ENCODE assay signal across 23 mouse cellular contexts in the genomic region with DNA sequence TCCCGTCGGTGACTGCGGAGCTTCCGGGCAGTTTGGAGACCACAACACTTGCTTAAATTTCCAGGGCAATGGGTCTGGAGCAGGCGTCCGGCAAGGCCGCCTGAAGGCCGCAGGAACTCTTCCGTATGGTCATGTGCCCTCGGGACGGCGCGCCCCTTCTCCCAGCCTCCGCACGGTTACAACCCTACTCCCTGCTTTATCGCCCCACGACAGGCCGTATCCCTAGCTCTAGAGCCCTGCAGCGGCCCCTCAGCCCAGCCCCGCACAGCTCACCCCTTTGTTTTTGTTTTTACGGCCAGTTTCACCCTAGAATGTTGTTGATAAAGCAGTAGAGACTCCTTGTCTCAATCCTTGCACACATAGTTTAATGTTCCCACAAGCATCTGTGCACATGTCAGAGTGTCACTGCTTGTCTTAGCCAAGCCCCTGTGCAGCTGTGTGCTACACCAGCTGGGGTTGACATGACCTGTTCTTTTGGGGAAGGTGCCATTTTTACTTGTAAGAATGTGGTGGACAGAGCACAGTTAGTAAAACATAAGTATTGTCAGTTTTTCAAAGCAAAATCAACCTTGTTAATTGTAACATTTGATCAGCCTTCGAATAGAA. TPM values are rescaled to one million over a fixed set of nuclear protein-coding genes. Genes with fewer than 3 reads are reported as not detected.
A peak's percentile ranks its signal among the peaks of the same experiment; 100 is the strongest.
DNase-seq lines count a peak whose midpoint lies in the region; ATAC-seq and TF ChIP-seq lines count a peak whose summit lies in the region.
"Had no signal": no experiment of that assay in that cellular context is flagged by ENCODE, and none has a peak within 500 bp of the region (broad histone marks: within the 10 kb centered on the region; RNA-seq: fewer than 3 reads in every experiment).

No protein-coding gene starts in this region.

- H3K4me3 ChIP-seq in erythroblast, embryonic 14.5 days (replicated peaks) = peak overlapping the region; percentile 14
- no peak overlapping the region for H3K4me3 ChIP-seq in kidney, embryonic 16.5 days (ENCODE audit: low read length)
- no peak overlapping the region for H3K4me3 ChIP-seq in stomach, postnatal 0 days (ENCODE audit: low read depth, low read length)
- H3K4me3 ChIP-seq: heart, embryonic 15.5 days; hindbrain, embryonic 15.5 days; neural tube, embryonic 12.5 days had no signal

- TF ChIP-seq CTCF in stomach, postnatal 0 days (IDR thresholded peaks at IDR 0.05; ENCODE audit: low read depth) = no peak

- H3K9me3 ChIP-seq in erythroblast, embryonic 14.5 days (ENCODE audit: control insufficient read depth, low read length) = peaks cover 7% of the 10 kb centered on the region
- no peaks in the 10 kb centered on the region for H3K9me3 ChIP-seq in kidney, embryonic 16.5 days (ENCODE audit: low read length)
- no peaks in the 10 kb centered on the region for H3K9me3 ChIP-seq in stomach, postnatal 0 days (ENCODE audit: control insufficient read depth, low read length)
- H3K9me3 ChIP-seq: heart, embryonic 15.5 days; hindbrain, embryonic 15.5 days; neural tube, embryonic 12.5 days had no signal

- DNase-seq in kidney, postnatal 36 days = no peak
- DNase-seq in thymus, postnatal 0 days (ENCODE audit: low spot score) = peak; percentile 31
- DNase-seq in thymus, postnatal 25 days = no peak
- no peak for DNase-seq in stomach, postnatal 0 days (ENCODE audit: low spot score)
- no peak for DNase-seq in right cerebral cortex, adult 18-20 months
- DNase-seq: adrenal gland, adult 8-10 months; cerebellum, adult 11-12 months; cerebellum, postnatal 36 days; kidney, adult 8-10 months; layer of hippocampus, postnatal 36 days; left cerebral cortex, postnatal 4 days; right cerebral cortex, postnatal 25 days had no signal

- H3K27me3 ChIP-seq in erythroblast, embryonic 14.5 days (ENCODE audit: control insufficient read depth) = no peaks in the 10 kb centered on the region
- H3K27me3 ChIP-seq in kidney, embryonic 16.5 days (ENCODE audit: insufficient read depth, low read length) = no peaks in the 10 kb centered on the region
- no peaks in the 10 kb centered on the region for H3K27me3 ChIP-seq in stomach, postnatal 0 days (ENCODE audit: control insufficient read depth, insufficient read depth, low read length)
- H3K27me3 ChIP-seq: heart, embryonic 15.5 days; hindbrain, embryonic 15.5 days; neural tube, embryonic 12.5 days had no signal

- TF ChIP-seq EP300 in stomach, postnatal 0 days (optimal IDR thresholded peaks at IDR 0.05) = peak; percentile 10

- 47% methylated on average over 22 of the region's 22 CpGs for WGBS in kidney, embryonic 16.5 days
- WGBS in stomach, postnatal 0 days = 91% methylated on average over 22 of the region's 22 CpGs

- H3K4me1 ChIP-seq in erythroblast, embryonic 14.5 days (ENCODE audit: control insufficient read depth) = peaks cover 99% of the 10 kb centered on the region
- H3K4me1 ChIP-seq in kidney, embryonic 16.5 days (ENCODE audit: insufficient read depth, low read length) = peaks cover 33% of the 10 kb centered on the region
- 0 out of 2 replicates have a peak, but pooled peaks cover 2% of the 10 kb centered on the region for H3K4me1 ChIP-seq in stomach, postnatal 0 days (replicated peaks; ENCODE audit: control insufficient read depth, insufficient read depth)

- 0 out of 2 replicates have a peak overlapping the region, but pooled peaks have one; percentile 16 for H3K27ac ChIP-seq in kidney, embryonic 16.5 days (ENCODE audit: low read length)
- no peak overlapping the region for H3K27ac ChIP-seq in stomach, postnatal 0 days (replicated peaks)
- H3K27ac ChIP-seq: heart, embryonic 15.5 days; hindbrain, embryonic 15.5 days; neural tube, embryonic 12.5 days had no signal

- H3K9ac ChIP-seq in kidney, embryonic 16.5 days (replicated peaks; ENCODE audit: low read length) = no peak overlapping the region
- H3K9ac ChIP-seq in stomach, postnatal 0 days (ENCODE audit: low read length) = no peak overlapping the region
- H3K9ac ChIP-seq: heart, embryonic 15.5 days; hindbrain, embryonic 15.5 days; neural tube, embryonic 12.5 days had no signal

- peaks cover 46% of the 10 kb centered on the region for H3K36me3 ChIP-seq in erythroblast, embryonic 14.5 days (ENCODE audit: control insufficient read depth)
- no peaks in the 10 kb centered on the region for H3K36me3 ChIP-seq in kidney, embryonic 16.5 days (ENCODE audit: insufficient read depth, low read length)
- no peaks in the 10 kb centered on the region for H3K36me3 ChIP-seq in stomach, postnatal 0 days (ENCODE audit: control insufficient read depth, insufficient read depth, low read length)
- H3K36me3 ChIP-seq: heart, embryonic 15.5 days; hindbrain, embryonic 15.5 days; neural tube, embryonic 12.5 days had no signal

- no peak for ATAC-seq in erythroblast, adult 5-6 weeks (replicated peaks; ENCODE audit: low FRiP score, poor library complexity, severe bottlenecking)
- ATAC-seq in kidney, embryonic 16.5 days (ENCODE audit: low FRiP score, low TSS enrichment) = no peak
- no peak for ATAC-seq in stomach, postnatal 0 days (ENCODE audit: low FRiP score, low TSS enrichment)
- ATAC-seq: forebrain, embryonic 14.5 days had no signal

- H3K4me2 ChIP-seq in kidney, embryonic 16.5 days (replicated peaks; ENCODE audit: low read depth, low read length) = no peak overlapping the region
- no peak overlapping the region for H3K4me2 ChIP-seq in stomach, postnatal 0 days (replicated peaks; ENCODE audit: low read depth)
- H3K4me2 ChIP-seq: heart, embryonic 15.5 days; hindbrain, embryonic 15.5 days; neural tube, embryonic 12.5 days had no signal

RNA-seq across cellular contexts. Expression of a gene that starts 43.0 kb away (rescaled TPM):
- polyA plus RNA-seq in erythroblast, embryonic 14.5 days (2012) = 4.4 and 4.6 TPM in 2 replicates
- total RNA-seq in erythroblast, adult 5-6 weeks (2015; ENCODE audit: low replicate concordance) = 33.6 and 39.0 TPM in 2 replicates
- total RNA-seq in erythroblast, adult 5-6 weeks (2017; ENCODE audit: low replicate concordance) = 57.8 and 59.4 TPM in 2 replicates
- polyA plus RNA-seq in kidney, embryonic 16.5 days (2015; fragmentation: Nextera tagmentation; extraction: Ambion mirVana) = 12.3 and 13.6 TPM in 2 replicates
- polyA plus RNA-seq in thymus, postnatal 0 days (2015; fragmentation: Nextera tagmentation; extraction: Ambion mirVana) = 15.2 and 22.3 TPM in 2 replicates
- 25.2 and 39.8 TPM in 2 replicates for polyA plus RNA-seq in stomach, postnatal 0 days (2015; fragmentation: Nextera tagmentation; extraction: Ambion mirVana)

RNA-seq across cellular contexts. Expression of a gene that starts 44.2 kb away (rescaled TPM):
- not detected in 2 replicates for polyA plus RNA-seq in erythroblast, embryonic 14.5 days (2012)
- total RNA-seq in erythroblast, adult 5-6 weeks (2015; ENCODE audit: low replicate concordance) = not detected in 2 replicates
- total RNA-seq in erythroblast, adult 5-6 weeks (2017; ENCODE audit: low replicate concordance) = 1.1 TPM in 1 of 2 replicates, not detected in the other
- 28.2 and 34.7 TPM in 2 replicates for polyA plus RNA-seq in kidney, embryonic 16.5 days (2015; fragmentation: Nextera tagmentation; extraction: Ambion mirVana)
- 26.4 and 27.2 TPM in 2 replicates for polyA plus RNA-seq in thymus, postnatal 0 days (2015; fragmentation: Nextera tagmentation; extraction: Ambion mirVana)
- 17.9 and 22.2 TPM in 2 replicates for polyA plus RNA-seq in stomach, postnatal 0 days (2015; fragmentation: Nextera tagmentation; extraction: Ambion mirVana)
- total RNA-seq: adrenal gland, adult 8-10 months; gastrocnemius, postnatal 4 days; layer of hippocampus, adult 18-20 months; layer of hippocampus, postnatal 36 days; left cerebral cortex, postnatal 4 days; megakaryocyte-erythroid progenitor cell, adult 5-6 weeks had no signal
- polyA plus RNA-seq: brain, embryonic 14.5 days had no signal

Comparison
In these comparisons a context has a peak if more than half of its experiments do, and no peak if none do; other contexts are left out.
1. RNA of a gene that starts 44.2 kb away (polyA plus RNA-seq): 28.2 to 34.7 TPM in kidney, embryonic 16.5 days, 26.4 to 27.2 TPM in thymus, postnatal 0 days and 17.9 to 22.2 TPM in stomach, postnatal 0 days; not detected in erythroblast, embryonic 14.5 days; every median in the first group is over 10 times any median in the second.